Mouse (Mus musculus) liver, embryonic 14.5 days (tissue): ENCODE results near the gene Tmem189. TPM values are rescaled to one million over a fixed set of nuclear protein-coding genes. Genes with fewer than 3 reads are reported as not detected.

Experiments
- ATAC-seq: fragments of 200-750 bp; cut with Nextera tagmentation; 2 replicates; pipeline ENCODE4 v1.8.0; 2017; ENCODE audit warnings: moderate number of reproducible peaks, mild to moderate bottlenecking, moderate library complexity; ENCODE audit not compliant: insufficient read depth
- DNase-seq, 3 experiments: peaks; one replicate each; pipeline ENCODE4 v3.0.0-alpha.2; 2012 to 2013; ENCODE audit warnings: low read depth in 3 of 3, low spot score in 3 of 3
- H3K27ac ChIP-seq: fragments of 300-500 bp; sonication (generic); 2 replicates; pipeline ENCODE4 v1.5.1; 2014; ENCODE audit warnings: moderate library complexity, mild to moderate bottlenecking, control low read depth, inconsistent platforms
- H3K27me3 ChIP-seq: fragments of 300-500 bp; sonication (generic); 2 replicates; pipeline ENCODE4 v1.6.1; 2014; ENCODE audit warnings: mild to moderate bottlenecking, low read length, moderate library complexity; ENCODE audit not compliant: control insufficient read depth, insufficient read depth
- H3K36me3 ChIP-seq: fragments of 300-500 bp; sonication (generic); replicated peaks from 2 replicates; pipeline ENCODE4 v1.6.1; 2014; ENCODE audit warnings: low read depth; ENCODE audit not compliant: control insufficient read depth, insufficient read depth
- H3K4me1 ChIP-seq, 2 experiments: fragments of 200-500 bp in 1 of 2; fragments of 300-500 bp in 1 of 2; sonication (generic) in 1 of 2; replicated peaks; 2 replicates each; pipeline ENCODE4 v1.6.1; 2012 to 2014; ENCODE audit warnings: antibody characterized with exemption in 1 of 2, inconsistent platforms in 1 of 2, low read length in 1 of 2; ENCODE audit not compliant: control insufficient read depth in 2 of 2, insufficient read depth in 2 of 2
- H3K4me2 ChIP-seq: fragments of 300-500 bp; sonication (generic); 2 replicates; pipeline ENCODE4 v1.6.1; 2014; ENCODE audit warnings: low read depth, mild to moderate bottlenecking, control low read depth, moderate library complexity
- H3K4me3 ChIP-seq, 2 experiments: fragments of 200-500 bp in 1 of 2; fragments of 300-500 bp in 1 of 2; sonication (generic) in 1 of 2; 2 replicates each; pipeline ENCODE4 v1.5.1; 2012 to 2014; ENCODE audit warnings: low read depth in 2 of 2, low read length in 2 of 2, mild to moderate bottlenecking in 2 of 2, control low read depth in 1 of 2, inconsistent platforms in 1 of 2, moderate library complexity in 1 of 2; ENCODE audit not compliant: insufficient read depth in 1 of 2
- H3K9ac ChIP-seq: fragments of 300-500 bp; sonication (generic); replicated peaks from 2 replicates; pipeline ENCODE4 v1.6.1; 2014; ENCODE audit warnings: mild to moderate bottlenecking, control low read depth, moderate library complexity
- H3K9me3 ChIP-seq: fragments of 300-500 bp; sonication (generic); 2 replicates; pipeline ENCODE4 v1.6.1; 2016; ENCODE audit warnings: low read length, mixed read lengths; ENCODE audit not compliant: control insufficient read depth
- CTCF ChIP-seq: IDR thresholded peaks from 2 replicates; pipeline ENCODE4 v1.5.1; 2016; ENCODE audit warnings: antibody characterized with exemption, low read depth, control low read depth
- EP300 ChIP-seq: IDR thresholded peaks from 2 replicates; pipeline ENCODE4 v1.6.1; 2016; ENCODE audit warnings: antibody characterized with exemption, low read depth
- WGBS: fragments of 180-500 bp; shearing (Covaris S2); extraction: QIAGEN DNeasy Blood & Tissue Kit; methylation state at CpG from one replicate; pipeline ENCODE4 v1.1.7; 2014; ENCODE audit not compliant: insufficient replicate concordance; 5-methylcytosine and 5-hydroxymethylcytosine counted together
- polyA plus RNA-seq, 2 experiments: library from polyadenylated mRNA; depleted of rRNA in 1 of 2; stranded (reverse) in 1 of 2; unstranded in 1 of 2; fragments of >200 nt; fragmentation: Nextera tagmentation in 1 of 2; extraction: Ambion mirVana in 1 of 2; gene quantifications; 2 replicates each; pipeline versions ENCODE4 v1.2.1 to v1.2.3; 2012 to 2014

Tmem189 gene
- polyA plus RNA-seq, 2 experiments, result 12.4 to 14.6 TPM

DNA sequence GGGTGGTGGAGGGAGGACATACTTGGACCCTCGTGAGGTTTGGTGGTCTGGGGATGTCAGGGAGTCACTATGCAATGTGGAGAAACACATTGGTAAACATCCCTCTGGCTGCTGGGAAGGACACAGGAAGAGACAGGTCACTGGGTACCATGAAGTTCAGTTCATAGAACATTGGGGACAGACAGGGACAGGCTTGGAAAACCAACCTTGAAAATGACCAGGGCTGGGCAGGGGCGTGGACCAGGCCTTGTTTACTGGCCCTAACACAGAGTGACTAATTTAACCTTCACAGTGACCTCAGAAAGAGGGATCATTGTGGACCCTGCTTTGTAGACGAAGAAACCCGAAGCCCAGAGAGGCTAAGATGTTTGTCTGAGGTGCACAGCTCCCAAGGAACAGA is 29.9 kb upstream of the Tmem189 start:
- DNase-seq, result no peak
- peaks cover 0 to 5% of the 10 kb centered on the region in 2 experiments; a peak in 1 of 4 replicates for H3K4me1 ChIP-seq
- H3K9ac ChIP-seq, result no peak overlapping the region
- no peaks in the 10 kb centered on the region for H3K36me3 ChIP-seq
- whole genome bisulfite sequencing, result 58% methylated on average over 4 of the region's 4 CpGs
- no peaks in the 10 kb centered on the region for H3K9me3 ChIP-seq
- no peak overlapping the region for H3K4me2 ChIP-seq
- no peak overlapping the region for H3K4me3 ChIP-seq
- no peak for ATAC-seq
- H3K27me3 ChIP-seq, result no peaks in the 10 kb centered on the region
- TF ChIP-seq EP300, result no peak
- no peak overlapping the region for H3K27ac ChIP-seq

DNA sequence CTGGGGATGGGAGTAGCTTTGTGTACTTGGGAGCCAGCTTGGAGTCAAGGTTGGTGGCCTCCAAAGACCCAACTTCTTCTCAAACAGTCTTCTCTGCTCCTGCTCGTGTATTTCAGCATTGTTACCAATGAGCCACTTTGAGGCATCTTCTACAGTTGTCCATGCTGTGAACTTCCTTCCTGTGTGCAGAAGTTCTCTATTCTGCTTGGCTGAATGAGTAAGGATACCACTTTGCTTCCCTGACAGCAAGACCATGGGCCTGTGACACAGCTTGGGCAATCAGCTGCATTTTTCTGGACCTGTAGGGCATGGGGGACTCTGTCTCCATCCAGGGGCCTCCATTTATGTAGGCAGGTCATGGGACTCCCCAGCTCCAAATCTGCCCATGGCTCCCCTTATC is 27.6 kb upstream of the Tmem189 start:
- Histone ChIP-seq H3K4me3 (no peak overlapping the region), H3K9ac (no peak overlapping the region), H3K4me1 (peaks cover 0 to 5% of the 10 kb centered on the region in 2 experiments; a peak in 1 of 4 replicates), H3K36me3 (no peaks in the 10 kb centered on the region), H3K4me2 (no peak overlapping the region), H3K27ac (no peak overlapping the region), H3K9me3 (no peaks in the 10 kb centered on the region), H3K27me3 (no peaks in the 10 kb centered on the region)
- TF ChIP-seq EP300 (no peak), CTCF (no peak)
- no peak for ATAC-seq
- no peak for DNase-seq
- 6% methylated on average over 1 of the region's 1 CpGs for WGBS

DNA sequence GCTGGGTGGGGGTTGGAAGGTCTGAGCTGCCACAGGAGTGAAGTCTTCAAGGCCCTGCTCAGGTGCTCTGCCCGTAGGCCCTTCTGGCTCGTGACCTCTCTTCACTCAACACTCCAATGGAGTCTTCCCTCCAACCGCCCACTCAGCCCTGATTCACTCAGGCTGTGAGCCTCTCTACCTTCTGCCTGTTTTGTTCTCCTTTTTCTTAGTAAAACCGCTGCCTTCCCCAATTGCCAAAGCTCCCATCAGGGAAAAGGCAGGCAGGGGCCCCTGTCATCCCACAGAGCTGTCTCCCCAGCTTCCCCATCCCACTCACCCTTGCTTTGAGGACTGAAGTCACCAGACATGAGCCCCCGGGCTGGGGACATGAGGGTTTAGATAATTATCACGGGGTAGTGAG is 25.4 kb upstream of the Tmem189 start:
- peaks cover 0 to 8% of the 10 kb centered on the region in 2 experiments; a peak in 2 of 4 replicates for H3K4me1 ChIP-seq
- TF ChIP-seq CTCF (no peak), EP300 (no peak)
- no peak overlapping the region for H3K4me3 ChIP-seq
- no peaks in the 10 kb centered on the region for H3K36me3 ChIP-seq
- DNase-seq (no peak), ATAC-seq (no peak)
- H3K27me3 ChIP-seq, result no peaks in the 10 kb centered on the region
- H3K4me2 ChIP-seq, result no peak overlapping the region
- no peak overlapping the region for H3K9ac ChIP-seq
- no peak overlapping the region for H3K27ac ChIP-seq
- 27% methylated on average over 6 of the region's 6 CpGs for WGBS
- no peaks in the 10 kb centered on the region for H3K9me3 ChIP-seq

DNA sequence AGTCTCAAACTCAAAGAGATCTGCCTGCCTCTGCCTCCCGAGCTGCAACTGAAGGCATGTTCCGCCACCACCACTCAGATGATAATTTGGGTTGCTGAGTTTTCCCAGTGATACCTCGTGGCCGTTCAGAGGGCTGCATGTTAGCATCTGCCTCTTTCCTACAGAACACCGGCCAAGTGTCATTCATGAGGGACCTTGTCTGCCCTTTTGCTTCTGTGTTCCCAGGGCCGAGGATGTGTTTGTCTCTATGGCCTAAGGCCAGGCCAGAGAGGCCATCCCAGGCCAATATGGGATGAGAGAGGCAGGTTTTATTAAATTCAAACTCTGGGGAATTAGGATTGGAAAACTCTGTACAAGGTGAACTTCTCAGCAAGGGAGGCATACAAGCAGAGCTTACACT is 24.7 kb upstream of the Tmem189 start:
- 66% methylated on average over 6 of the region's 6 CpGs for WGBS
- Histone ChIP-seq H3K4me3 (no peak overlapping the region), H3K4me1 (peaks cover 0 to 10% of the 10 kb centered on the region in 2 experiments; a peak in 2 of 4 replicates), H3K9me3 (no peaks in the 10 kb centered on the region), H3K36me3 (no peaks in the 10 kb centered on the region), H3K4me2 (no peak overlapping the region), H3K27me3 (no peaks in the 10 kb centered on the region), H3K27ac (no peak overlapping the region), H3K9ac (no peak overlapping the region)
- DNase-seq (no peak), ATAC-seq (no peak)
- TF ChIP-seq CTCF, result no peak
- TF ChIP-seq EP300, result no peak

DNA sequence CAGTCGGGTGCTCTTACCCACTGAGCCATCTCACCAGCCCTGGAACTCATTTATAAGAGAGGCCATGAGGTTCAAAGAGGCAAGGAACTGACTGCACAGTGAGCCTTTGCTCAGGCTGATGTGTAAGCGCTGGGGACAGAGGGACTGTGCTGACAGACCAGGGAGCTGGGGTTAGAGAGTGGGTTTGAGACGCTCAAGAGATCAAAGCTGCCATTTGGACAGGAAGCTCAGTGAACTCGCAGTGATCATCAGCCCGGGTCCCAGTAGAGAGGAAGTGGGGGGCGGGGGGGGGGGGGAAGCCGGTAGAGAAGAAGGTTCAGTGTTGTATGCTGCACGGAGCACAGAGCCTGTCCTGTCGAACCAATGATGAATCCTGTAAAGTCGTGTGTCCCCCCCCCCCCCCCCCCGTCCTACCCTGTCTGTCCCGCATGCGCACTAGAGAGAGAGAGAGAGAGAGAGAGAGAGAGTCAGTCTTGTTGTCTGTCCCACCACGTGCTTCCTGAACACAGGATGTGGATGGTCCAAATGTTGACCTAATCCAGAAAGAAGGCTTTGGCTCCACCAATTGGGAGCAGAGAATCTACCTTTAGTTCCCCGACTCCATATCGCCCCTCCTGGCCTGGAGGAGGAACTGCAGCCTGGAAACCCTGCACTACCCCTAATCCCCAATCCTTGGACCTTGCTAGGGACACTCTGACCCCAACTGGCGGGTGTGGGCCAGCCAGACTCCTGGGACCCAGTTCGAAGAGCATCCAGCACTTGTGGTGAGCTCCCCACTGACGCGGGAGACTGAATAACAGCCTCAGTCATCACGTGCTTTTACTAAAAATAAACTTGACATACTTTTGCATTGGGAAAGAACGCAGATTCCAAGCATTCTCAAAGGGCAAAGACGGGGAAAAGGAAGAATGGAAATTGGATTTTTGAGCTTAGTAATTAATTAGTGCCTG is 23.5 kb upstream of the Tmem189 start:
- H3K9ac ChIP-seq, result no peak overlapping the region
- no peaks in the 10 kb centered on the region for H3K36me3 ChIP-seq
- no peak overlapping the region for H3K27ac ChIP-seq
- H3K4me1 ChIP-seq, result peaks cover 0 to 10% of the 10 kb centered on the region in 2 experiments; a peak in 2 of 4 replicates
- ATAC-seq (no peak), DNase-seq (no peak)
- H3K9me3 ChIP-seq, result no peaks in the 10 kb centered on the region
- no peak overlapping the region for H3K4me3 ChIP-seq
- TF ChIP-seq EP300 (no peak), CTCF (peak; percentile 84)
- WGBS, result 46% methylated on average over 18 of the region's 23 CpGs
- H3K4me2 ChIP-seq, result no peak overlapping the region
- no peaks in the 10 kb centered on the region for H3K27me3 ChIP-seq
